Mouse (Mus musculus): ENCODE data around the gene Mterf2. TPM values are rescaled to one million over a fixed set of nuclear protein-coding genes. Genes with fewer than 3 reads are reported as not detected.
A peak's percentile ranks its signal among the peaks of the same experiment; 100 is the strongest.

Gene Mterf2
- total and polyA plus RNA-seq, 3 experiments = 9.7 to 32.0 (median 10.7) TPM

DNA sequence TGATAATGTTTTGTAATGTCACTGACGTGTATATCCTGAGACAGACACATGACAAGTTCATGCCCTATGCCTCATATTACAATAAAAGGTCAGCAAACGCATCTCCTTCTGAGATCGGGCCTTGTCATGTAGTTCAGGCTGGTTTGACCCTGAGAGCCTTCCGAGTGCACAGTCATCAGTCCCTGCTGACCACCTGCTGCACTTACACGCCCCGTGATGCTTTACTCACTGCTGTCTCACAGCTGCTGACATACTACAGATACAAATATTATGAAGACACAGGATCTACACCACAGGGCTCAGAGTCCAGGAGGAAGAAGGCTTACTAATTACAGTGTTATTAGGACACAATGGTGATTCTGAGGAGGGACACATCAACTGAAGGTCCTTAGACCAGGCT lies 8.7 kb upstream of the Mterf2 start:
- H3K27ac ChIP-seq (ENCODE audit: insufficient read depth, low read depth) = no peak overlapping the region
- peaks cover 0 to 16% of the 10 kb centered on the region in 2 experiments; a peak in 1 of 4 replicates for H3K4me1 ChIP-seq (ENCODE audit: control insufficient read depth in 1 of 2, insufficient read depth in 2 of 2)
- no peaks in the 10 kb centered on the region for H3K79me2 ChIP-seq (replicated peaks; ENCODE audit: control insufficient read depth, extremely low read depth, insufficient read depth, poor library complexity, severe bottlenecking)
- H3K4me3 ChIP-seq (replicated peaks in 1 of 3; ENCODE audit: low read depth in 2 of 3, low read length in 2 of 3, poor library complexity in 1 of 3) = no peak overlapping the region
- DNase-seq (ENCODE audit: extremely low read depth) = no peak
- H3K9ac ChIP-seq (ENCODE audit: insufficient read depth, low read depth) = no peak overlapping the region
- dilution Hi-C loops (cut with MboI; ENCODE audit: extremely low pct_ligation_motif_present, extremely low pct_unique_long_range_greater_than_20kb, low sequenced_read_pairs) (no loop called here), in situ Hi-C loops (cut with MboI; ENCODE audit: low pct_ligation_motif_present, low pct_unique_long_range_greater_than_20kb, low sequenced_read_pairs) (no loop called here)
- no peaks in the 10 kb centered on the region for H3K27me3 ChIP-seq (replicated peaks)
- peaks cover 0 to 47% of the 10 kb centered on the region in 2 experiments for H3K36me3 ChIP-seq (replicated peaks in 1 of 2; ENCODE audit: control insufficient read depth in 1 of 2, insufficient read depth in 1 of 2, low read length in 1 of 2)
- H3K9me3 ChIP-seq (replicated peaks; ENCODE audit: low read length) = no peaks in the 10 kb centered on the region
- H3K4me2 ChIP-seq (ENCODE audit: insufficient read depth, low read depth, poor library complexity, severe bottlenecking) = no peak overlapping the region
- TF ChIP-seq ZC3H11A (IDR thresholded peaks at IDR 0.05; ENCODE audit: low read depth, low read length) (no peak), NRF1 (IDR thresholded peaks at IDR 0.05; ENCODE audit: low read depth, low read length) (no peak), CTCF (conservative IDR thresholded peaks at IDR 0.05 in 1 of 2, IDR thresholded peaks at IDR 0.05 in 1 of 2; ENCODE audit: low read depth in 2 of 2, low read length in 2 of 2) (no peak), POLR2AphosphoS2 (IDR thresholded peaks at IDR 0.05; ENCODE audit: low read depth, low read length) (no peak), TBP (conservative IDR thresholded peaks at IDR 0.05; ENCODE audit: low read depth, low read length) (no peak), ETS1 (conservative IDR thresholded peaks at IDR 0.05; ENCODE audit: low read depth, low read length) (no peak)

DNA sequence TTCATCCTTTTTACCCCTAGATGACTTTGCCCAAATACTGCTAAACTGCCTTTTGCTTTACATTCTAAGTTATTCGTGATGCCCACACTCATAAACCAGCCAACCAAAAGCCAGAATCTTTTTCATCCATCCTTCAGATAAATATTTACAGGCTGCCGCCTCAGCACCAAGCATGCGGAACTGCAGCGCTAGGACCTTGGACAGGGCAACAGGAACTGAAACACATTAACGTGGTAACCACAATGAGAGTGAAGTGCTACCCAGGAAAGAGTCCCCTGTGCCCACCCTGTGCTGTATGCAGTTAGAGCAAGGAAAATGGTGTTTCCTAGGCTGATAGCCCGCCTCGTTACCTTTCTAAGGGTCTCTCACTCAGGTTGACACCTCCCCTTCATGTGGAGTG lies 626 bp upstream of the Mterf2 start:
- peak overlapping the region in 2 of 3 experiments; percentile 7 to 65 for H3K4me3 ChIP-seq (replicated peaks in 1 of 3; ENCODE audit: low read depth in 2 of 3, low read length in 2 of 3, poor library complexity in 1 of 3)
- peak; percentile 99 for TF ChIP-seq MXI1 (IDR thresholded peaks at IDR 0.05; ENCODE audit: low read depth, low read length)
- no peak for TF ChIP-seq USF1 (IDR thresholded peaks at IDR 0.05; ENCODE audit: low read depth, low read length)
- TF ChIP-seq MEF2A (IDR thresholded peaks at IDR 0.05; ENCODE audit: borderline replicate concordance, low read depth, low read length) = no peak
- no peak for TF ChIP-seq PAX5 (IDR thresholded peaks at IDR 0.05; ENCODE audit: low read length)
- TF ChIP-seq ZKSCAN1 (IDR thresholded peaks at IDR 0.05; ENCODE audit: borderline replicate concordance, low read depth, low read length) = no peak
- no peak for TF ChIP-seq MAZ (IDR thresholded peaks at IDR 0.05; ENCODE audit: low read depth, low read length)
- no peak for TF ChIP-seq CHD1 (IDR thresholded peaks at IDR 0.05; ENCODE audit: low read depth, low read length)
- no peak for TF ChIP-seq CTCF (conservative IDR thresholded peaks at IDR 0.05 in 1 of 2, IDR thresholded peaks at IDR 0.05 in 1 of 2; ENCODE audit: low read depth in 2 of 2, low read length in 2 of 2)
- peak; percentile 70 for TF ChIP-seq ELF1 (IDR thresholded peaks at IDR 0.05; ENCODE audit: low read depth, low read length)
- no peak for TF ChIP-seq USF2 (conservative IDR thresholded peaks at IDR 0.05; ENCODE audit: low read depth, low read length)
- peak; percentile 80 for TF ChIP-seq MAX (IDR thresholded peaks at IDR 0.05; ENCODE audit: low read length)
- no peak for TF ChIP-seq MYC (IDR thresholded peaks at IDR 0.05; ENCODE audit: low read depth, low read length)
- no peak for TF ChIP-seq ZMIZ1 (IDR thresholded peaks at IDR 0.05; ENCODE audit: low read depth, low read length)
- TF ChIP-seq JUND (conservative IDR thresholded peaks at IDR 0.05; ENCODE audit: low read depth, low read length) = no peak
- no peak for TF ChIP-seq RCOR1 (conservative IDR thresholded peaks at IDR 0.05; ENCODE audit: low read depth, low read length)
- TF ChIP-seq E2F4 (IDR thresholded peaks at IDR 0.05; ENCODE audit: insufficient replicate concordance, low read depth, low read length) = no peak
- TF ChIP-seq ETS1 (conservative IDR thresholded peaks at IDR 0.05; ENCODE audit: low read depth, low read length) = no peak
- TF ChIP-seq SMC3 (IDR thresholded peaks at IDR 0.05; ENCODE audit: low read depth, low read length) = no peak
- TF ChIP-seq RAD21 (IDR thresholded peaks at IDR 0.05; ENCODE audit: low read depth, low read length) = no peak
- 0 out of 2 replicates have a peak, but pooled peaks have one; percentile 25 for TF ChIP-seq MAFK (IDR thresholded peaks at IDR 0.05; ENCODE audit: insufficient replicate concordance, low read length)
- TF ChIP-seq TBP (conservative IDR thresholded peaks at IDR 0.05; ENCODE audit: low read depth, low read length) = no peak
- TF ChIP-seq JUN (IDR thresholded peaks at IDR 0.05; ENCODE audit: insufficient read depth, low read depth, low read length) = no peak
- TF ChIP-seq BHLHE40 (IDR thresholded peaks at IDR 0.05; ENCODE audit: low read depth, low read length) = 0 out of 2 replicates have a peak, but pooled peaks have one; percentile 34
- no peak for TF ChIP-seq GABPA (IDR thresholded peaks at IDR 0.05; ENCODE audit: insufficient replicate concordance, low read depth, low read length)
- no peak for TF ChIP-seq KAT2A (IDR thresholded peaks at IDR 0.05; ENCODE audit: insufficient replicate concordance, low read length)
- TF ChIP-seq ZNF384 (IDR thresholded peaks at IDR 0.05; ENCODE audit: low read depth, low read length) = no peak
- TF ChIP-seq CHD2 (IDR thresholded peaks at IDR 0.05; ENCODE audit: low read length) = no peak
- no peak for TF ChIP-seq UBTF (IDR thresholded peaks at IDR 0.05; ENCODE audit: low read depth, low read length)
- TF ChIP-seq ZC3H11A (IDR thresholded peaks at IDR 0.05; ENCODE audit: low read depth, low read length) = no peak
- no peak for TF ChIP-seq NELFE (IDR thresholded peaks at IDR 0.05; ENCODE audit: low read depth, low read length)

More for the DNA sequence above, 626 bp upstream of the Mterf2 start:
- in situ Hi-C loops (cut with MboI; ENCODE audit: low pct_ligation_motif_present, low pct_unique_long_range_greater_than_20kb, low sequenced_read_pairs) (no loop called here), dilution Hi-C loops (cut with MboI; ENCODE audit: extremely low pct_ligation_motif_present, extremely low pct_unique_long_range_greater_than_20kb, low sequenced_read_pairs) (no loop called here)
- Histone ChIP-seq H3K27me3 (replicated peaks) (no peaks in the 10 kb centered on the region), H3K4me2 (ENCODE audit: insufficient read depth, low read depth, poor library complexity, severe bottlenecking) (peak overlapping the region; percentile 91), H3K79me2 (replicated peaks; ENCODE audit: control insufficient read depth, extremely low read depth, insufficient read depth, poor library complexity, severe bottlenecking) (peaks cover 3% of the 10 kb centered on the region; the same call in 1 of the 2 replicates), H3K27ac (ENCODE audit: insufficient read depth, low read depth) (no peak overlapping the region), H3K9me3 (replicated peaks; ENCODE audit: low read length) (peaks cover 4% of the 10 kb centered on the region), H3K36me3 (replicated peaks in 1 of 2; ENCODE audit: control insufficient read depth in 1 of 2, insufficient read depth in 1 of 2, low read length in 1 of 2) (peaks cover 15 to 46% of the 10 kb centered on the region in 2 experiments), H3K9ac (ENCODE audit: insufficient read depth, low read depth) (no peak overlapping the region), H3K4me1 (ENCODE audit: control insufficient read depth in 1 of 2, insufficient read depth in 2 of 2) (peaks cover 8 to 23% of the 10 kb centered on the region in 2 experiments)
- DNase-seq (ENCODE audit: extremely low read depth) = peak; percentile 77

All from CH12.LX (cell line).